Mouse (Mus musculus) CH12.LX (cell line): ENCODE measurements around the gene Slc26a6. TPM values are rescaled to one million over a fixed set of nuclear protein-coding genes. Genes with fewer than 3 reads are reported as not detected.

ENCODE experiments used
- DNase-seq: peaks from one replicate; pipeline ENCODE4 v3.0.0-alpha.2; 2013; ENCODE audit errors: extremely low read depth
- H3K27ac ChIP-seq: 2 replicates; pipeline ENCODE4 v1.5.1; 2012; ENCODE audit warnings: low read depth, mild to moderate bottlenecking, control low read depth, moderate library complexity; ENCODE audit not compliant: insufficient read depth
- H3K27me3 ChIP-seq: replicated peaks from 2 replicates; pipeline ENCODE3; 2012; ENCODE audit warnings: inconsistent platforms
- H3K36me3 ChIP-seq, 2 experiments: replicated peaks in 1 of 2; 2 replicates each; pipeline versions ENCODE3 to v1.6.1; 2012; ENCODE audit warnings: inconsistent platforms in 1 of 2, low read length in 1 of 2, mild to moderate bottlenecking in 1 of 2, mixed read lengths in 1 of 2, moderate library complexity in 1 of 2; ENCODE audit not compliant: control insufficient read depth in 1 of 2, insufficient read depth in 1 of 2
- H3K4me1 ChIP-seq, 2 experiments: 2 replicates each; pipeline ENCODE4 v1.6.1; 2012; ENCODE audit warnings: inconsistent platforms in 1 of 2, moderate library complexity in 1 of 2; ENCODE audit not compliant: insufficient read depth in 2 of 2, control insufficient read depth in 1 of 2
- H3K4me2 ChIP-seq: 2 replicates; pipeline ENCODE4 v1.6.1; 2012; ENCODE audit warnings: low read depth, mild to moderate bottlenecking, control low read depth; ENCODE audit not compliant: poor library complexity, insufficient read depth, severe bottlenecking
- H3K4me3 ChIP-seq, 3 experiments: fragments of 150-350 bp in 1 of 3; sonication (generic) in 1 of 3; replicated peaks in 1 of 3; 2 replicates each; pipeline versions ENCODE3 to v1.5.1; 2011 to 2012; ENCODE audit warnings: low read depth in 2 of 3, low read length in 2 of 3, mild to moderate bottlenecking in 2 of 3, moderate library complexity in 2 of 3, control low read depth in 1 of 3, improper control_type of control experiment in 1 of 3, inconsistent platforms in 1 of 3, mixed read lengths in 1 of 3; ENCODE audit not compliant: poor library complexity in 1 of 3
- H3K79me2 ChIP-seq: replicated peaks from 2 replicates; pipeline ENCODE4 v1.6.1; 2012; ENCODE audit warnings: mild to moderate bottlenecking, moderate library complexity; ENCODE audit not compliant: control insufficient read depth, poor library complexity, insufficient read depth, severe bottlenecking; ENCODE audit errors: extremely low read depth
- H3K9ac ChIP-seq: 2 replicates; pipeline ENCODE4 v1.6.1; 2012; ENCODE audit warnings: low read depth, mild to moderate bottlenecking, control low read depth, moderate library complexity; ENCODE audit not compliant: insufficient read depth
- H3K9me3 ChIP-seq: replicated peaks from 2 replicates; pipeline ENCODE3; 2012; ENCODE audit warnings: low read length, inconsistent platforms, mixed read lengths
- BHLHE40 ChIP-seq: IDR thresholded peaks from 2 replicates; pipeline ENCODE4 v1.6.1; 2011; ENCODE audit warnings: mild to moderate bottlenecking, low read depth, low read length, improper control_type of control experiment
- E2F4 ChIP-seq: IDR thresholded peaks from 2 replicates; pipeline ENCODE4 v1.6.1; 2011; ENCODE audit warnings: low read depth, low read length, improper control_type of control experiment; ENCODE audit not compliant: insufficient replicate concordance
- ELF1 ChIP-seq: IDR thresholded peaks from 2 replicates; pipeline ENCODE4 v1.6.1; 2014; ENCODE audit warnings: low read depth, mild to moderate bottlenecking, inconsistent platforms, low read length, improper control_type of control experiment
- EP300 ChIP-seq: IDR thresholded peaks from 2 replicates; pipeline ENCODE4 v1.6.1; 2011; ENCODE audit warnings: low read length, improper control_type of control experiment
- HCFC1 ChIP-seq: IDR thresholded peaks from 2 replicates; pipeline ENCODE4 v1.6.1; 2012; ENCODE audit warnings: low read depth, mild to moderate bottlenecking, inconsistent platforms, low read length, improper control_type of control experiment
- IRF4 ChIP-seq: IDR thresholded peaks from 2 replicates; pipeline ENCODE4 v1.6.1; 2014; ENCODE audit warnings: low read depth, mild to moderate bottlenecking, inconsistent platforms, low read length, improper control_type of control experiment
- JUND ChIP-seq: conservative IDR thresholded peaks from 2 replicates; pipeline ENCODE4 v1.6.1; 2011; ENCODE audit warnings: low read depth, low read length, improper control_type of control experiment
- MAFK ChIP-seq: IDR thresholded peaks from 2 replicates; pipeline ENCODE4 v1.6.1; 2011; ENCODE audit warnings: low read length, improper control_type of control experiment; ENCODE audit not compliant: insufficient replicate concordance
- MAZ ChIP-seq: IDR thresholded peaks from 2 replicates; pipeline ENCODE4 v1.6.1; 2012; ENCODE audit warnings: low read depth, mild to moderate bottlenecking, inconsistent platforms, low read length, improper control_type of control experiment, moderate library complexity
- MEF2A ChIP-seq: IDR thresholded peaks from 2 replicates; pipeline ENCODE4 v1.6.1; 2014; ENCODE audit warnings: low read depth, mild to moderate bottlenecking, inconsistent platforms, low read length, improper control_type of control experiment, borderline replicate concordance
- NELFE ChIP-seq: IDR thresholded peaks from 2 replicates; pipeline ENCODE4 v1.6.1; 2011; ENCODE audit warnings: low read depth, low read length, improper control_type of control experiment
- PAX5 ChIP-seq: IDR thresholded peaks from 2 replicates; pipeline ENCODE4 v1.6.1; 2012; ENCODE audit warnings: low read length, inconsistent platforms, mixed read lengths
- POLR2AphosphoS2 ChIP-seq: IDR thresholded peaks from 2 replicates; pipeline ENCODE4 v1.6.1; 2011; ENCODE audit warnings: low read depth, low read length, improper control_type of control experiment
- RAD21 ChIP-seq: IDR thresholded peaks from 2 replicates; pipeline ENCODE4 v1.6.1; 2011; ENCODE audit warnings: low read depth, mild to moderate bottlenecking, low read length, improper control_type of control experiment, moderate library complexity
- SMC3 ChIP-seq: IDR thresholded peaks from 2 replicates; pipeline ENCODE4 v1.6.1; 2011; ENCODE audit warnings: low read depth, low read length, improper control_type of control experiment
- USF1 ChIP-seq: IDR thresholded peaks from 2 replicates; pipeline ENCODE4 v1.6.1; 2014; ENCODE audit warnings: low read depth, mild to moderate bottlenecking, inconsistent platforms, low read length, improper control_type of control experiment
- ZMIZ1 ChIP-seq: IDR thresholded peaks from 2 replicates; pipeline ENCODE4 v1.6.1; 2012; ENCODE audit warnings: low read depth, mild to moderate bottlenecking, inconsistent platforms, low read length, improper control_type of control experiment
- ZNF384 ChIP-seq: IDR thresholded peaks from 2 replicates; pipeline ENCODE4 v1.6.1; 2012; ENCODE audit warnings: low read depth, low read length, improper control_type of control experiment, inconsistent platforms
- dilution Hi-C: fragments of 300-500 bp; cut with MboI; formaldehyde crosslinking; loops from 2 replicates; pipeline ENCODE4 v1.14.3; 2020; ENCODE audit warnings: low sequenced_read_pairs; ENCODE audit not compliant: extremely low pct_unique_long_range_greater_than_20kb, extremely low pct_ligation_motif_present
- in situ Hi-C: fragments of 300-500 bp; cut with MboI; formaldehyde crosslinking; loops from 3 replicates; pipeline ENCODE4 v1.14.3; 2019; ENCODE audit warnings: low sequenced_read_pairs, low pct_ligation_motif_present, low pct_unique_long_range_greater_than_20kb, mixed read lengths
- polyA plus RNA-seq: library from polyadenylated mRNA; unstranded; fragments of >175 nt; gene quantifications from 2 replicates; pipeline ENCODE4 v1.2.1, GENCODE M21; 2012; ENCODE audit warnings: low read depth; ENCODE audit not compliant: insufficient read length
- total RNA-seq, 2 experiments: library from RNA; depleted of rRNA; stranded (reverse); fragments of 300-350 nt in 1 of 2; fragments of >200 nt in 1 of 2; gene quantifications; 2 replicates each; pipeline ENCODE4 v1.2.3; 2012 to 2014

Gene Slc26a6
- total and polyA plus RNA-seq, 3 experiments, result 5.0 to 10.0 (median 5.0) TPM

DNA sequence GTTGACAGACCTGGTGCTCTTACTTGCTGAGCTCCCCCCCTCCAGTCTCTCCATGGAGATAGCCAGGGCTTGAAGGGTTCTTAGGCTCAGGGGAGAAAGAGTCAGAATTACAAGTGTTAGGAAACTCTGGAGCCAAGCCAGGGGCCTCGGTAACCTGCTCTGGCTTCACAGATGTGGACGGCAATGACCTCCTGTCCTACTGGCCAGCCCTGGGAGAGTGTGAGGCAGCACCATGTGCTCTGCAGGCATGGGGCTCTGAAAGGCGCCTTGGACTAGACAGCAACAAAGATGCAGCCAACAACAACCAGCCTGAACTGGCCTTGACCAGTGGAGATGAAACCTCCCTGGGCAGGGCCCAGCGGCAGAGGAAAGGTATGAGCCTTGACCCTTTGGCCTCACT is 5.7 kb upstream of the Slc26a6 start:
- Histone ChIP-seq H3K9ac (no peak overlapping the region), H3K79me2 (no peaks in the 10 kb centered on the region), H3K4me3 (no peak overlapping the region), H3K36me3 (no peaks in the 10 kb centered on the region)
- in situ Hi-C loops, result no loop called here
- no peak for DNase-seq
- no peak for TF ChIP-seq POLR2AphosphoS2
- no peak for TF ChIP-seq USF1
- TF ChIP-seq BHLHE40, result no peak
- no peak for TF ChIP-seq ZNF384
- no peak for TF ChIP-seq MAFK
- TF ChIP-seq E2F4, result no peak
- TF ChIP-seq RAD21, result no peak
- TF ChIP-seq ELF1, result no peak
- TF ChIP-seq EP300, result no peak
- TF ChIP-seq MEF2A, result no peak
- no peak for TF ChIP-seq PAX5
- TF ChIP-seq ZMIZ1, result no peak
- TF ChIP-seq HCFC1, result no peak
- no peak for TF ChIP-seq SMC3
- no peak for TF ChIP-seq JUND
- TF ChIP-seq NELFE, result no peak
- TF ChIP-seq, all 38 proteins: peak for 0
- dilution Hi-C loops, result no loop called here
- H3K27ac ChIP-seq, result no peak overlapping the region
- H3K4me1 ChIP-seq, result peaks cover 6 to 15% of the 10 kb centered on the region in 2 experiments; a peak in 3 of 4 replicates
- H3K4me2 ChIP-seq, result no peak overlapping the region
- H3K27me3 ChIP-seq, result peaks cover 61% of the 10 kb centered on the region
- no peaks in the 10 kb centered on the region for H3K9me3 ChIP-seq

DNA sequence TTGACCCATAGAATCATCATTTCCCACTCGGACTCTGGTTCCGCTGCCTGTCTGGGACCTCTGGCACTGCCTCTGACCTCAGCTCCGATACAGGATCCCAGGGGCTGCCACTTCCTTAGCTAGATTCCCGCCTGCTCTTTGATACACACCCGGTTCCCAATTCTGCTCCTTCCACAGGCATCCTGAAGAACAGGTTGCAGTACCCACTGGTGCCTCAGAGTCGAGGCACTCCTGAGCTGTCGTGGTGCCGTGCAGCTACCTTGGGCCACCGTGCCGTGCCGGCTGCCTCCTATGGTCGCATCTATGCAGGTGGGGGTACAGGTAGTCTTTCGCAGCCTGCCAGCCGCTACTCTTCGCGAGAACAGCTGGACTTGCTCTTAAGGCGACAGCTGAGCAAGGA is 4.7 kb upstream of the Slc26a6 start:
- Histone ChIP-seq H3K9ac (no peak overlapping the region), H3K4me1 (peaks cover 6 to 25% of the 10 kb centered on the region in 2 experiments; a peak in 3 of 4 replicates), H3K27me3 (peaks cover 51% of the 10 kb centered on the region)
- in situ Hi-C loops, result no loop called here
- TF ChIP-seq MAZ, result no peak
- TF ChIP-seq IRF4, result no peak
- TF ChIP-seq, all 38 proteins: peak for 0
- Histone ChIP-seq H3K4me2 (no peak overlapping the region), H3K79me2 (no peaks in the 10 kb centered on the region), H3K4me3 (no peak overlapping the region), H3K36me3 (no peaks in the 10 kb centered on the region), H3K27ac (no peak overlapping the region), H3K9me3 (no peaks in the 10 kb centered on the region)
- dilution Hi-C loops, result no loop called here
- DNase-seq, result no peak
